In genomic region chr16:94946848-94947247, GRCm38 (mm10) we compare ENCODE assay signal across 24 mouse cellular contexts. TPM values are rescaled to one million over a fixed set of nuclear protein-coding genes. Genes with fewer than 3 reads are reported as not detected.
DNase-seq lines count a peak whose midpoint lies in the region; ATAC-seq and TF ChIP-seq lines count a peak whose summit lies in the region.
"Had no signal": no experiment of that assay in that cellular context is flagged by ENCODE, and none has a peak within 500 bp of the region (broad histone marks: within the 10 kb centered on the region; RNA-seq: fewer than 3 reads in every experiment).

No protein-coding gene starts in this region.

- H3K4me2 ChIP-seq in liver, postnatal 0 days (ENCODE audit: low read depth, low read length), result no peak overlapping the region
- H3K4me2 ChIP-seq: liver, embryonic 12.5 days; midbrain, embryonic 13.5 days had no signal

- no peaks in the 10 kb centered on the region for H3K4me1 ChIP-seq in liver, adult 2 months (ENCODE audit: control insufficient read depth, insufficient read depth, low read length)
- no peaks in the 10 kb centered on the region for H3K4me1 ChIP-seq in liver, postnatal 0 days (ENCODE audit: insufficient read depth)
- H3K4me1 ChIP-seq: heart, embryonic 10.5 days; liver, embryonic 12.5 days; midbrain, embryonic 13.5 days had no signal

- no peak overlapping the region for H3K4me3 ChIP-seq in liver, adult 2 months (ENCODE audit: insufficient read depth, low read depth, low read length)
- H3K4me3 ChIP-seq in liver, postnatal 0 days (ENCODE audit: low read depth, low read length), result no peak overlapping the region
- H3K4me3 ChIP-seq: erythroblast, embryonic 14.5 days; heart, embryonic 10.5 days; liver, embryonic 12.5 days; midbrain, embryonic 13.5 days had no signal

- no peak for TF ChIP-seq CTCF in liver, adult 2 months (IDR thresholded peaks at IDR 0.05; ENCODE audit: low read depth, low read length)
- TF ChIP-seq CTCF in liver, postnatal 0 days (IDR thresholded peaks at IDR 0.05; ENCODE audit: low read depth), result no peak

- no peak overlapping the region for H3K9ac ChIP-seq in liver, adult 2 months (ENCODE audit: low read depth, low read length)
- no peak overlapping the region for H3K9ac ChIP-seq in liver, postnatal 0 days (replicated peaks)
- H3K9ac ChIP-seq: liver, embryonic 12.5 days; midbrain, embryonic 13.5 days had no signal

- no peak for TF ChIP-seq EP300 in liver, postnatal 0 days (IDR thresholded peaks at IDR 0.05; ENCODE audit: low read depth)

- H3K79me2 ChIP-seq in liver, adult 2 months (ENCODE audit: control insufficient read depth, insufficient read depth, low read length), result no peaks in the 10 kb centered on the region

- H3K27ac ChIP-seq in liver, adult 2 months (replicated peaks; ENCODE audit: insufficient read depth, low read depth, low read length), result no peak overlapping the region
- no peak overlapping the region for H3K27ac ChIP-seq in liver, postnatal 0 days (ENCODE audit: low read depth)
- H3K27ac ChIP-seq: heart, embryonic 10.5 days; liver, embryonic 12.5 days; midbrain, embryonic 13.5 days; stomach, postnatal 0 days had no signal

- DNase-seq in cerebellum, postnatal 25 days, result peak; percentile 42 to 64
- peak; percentile 28 for DNase-seq in liver, adult 2 months (ENCODE audit: extremely low read depth, low read depth, low spot score)
- DNase-seq in liver, postnatal 0 days, result no peak
- DNase-seq in right cerebral cortex, postnatal 4 days, result peak; percentile 26
- no peak for DNase-seq in right cerebral cortex, postnatal 25 days
- DNase-seq in adrenal gland, postnatal 10 days, result no peak
- DNase-seq: B cell, adult 2 months; kidney, adult 8-10 months; kidney, postnatal 36 days had no signal

- ATAC-seq in cerebellum, adult (ENCODE audit: insufficient number of reproducible peaks, low FRiP score, low TSS enrichment), result no peak
- ATAC-seq in liver, postnatal 0 days, result no peak
- ATAC-seq: forebrain, embryonic 16.5 days; liver, embryonic 12.5 days; midbrain, embryonic 13.5 days had no signal

- TF ChIP-seq POLR2A in liver, adult 2 months (IDR thresholded peaks at IDR 0.05; ENCODE audit: extremely low read depth, insufficient read depth, low read length), result no peak

- H3K36me3 ChIP-seq in liver, adult 2 months (ENCODE audit: control insufficient read depth, insufficient read depth, low read length), result no peaks in the 10 kb centered on the region
- no peaks in the 10 kb centered on the region for H3K36me3 ChIP-seq in liver, postnatal 0 days (replicated peaks; ENCODE audit: insufficient read depth, low read length)
- H3K36me3 ChIP-seq: heart, embryonic 10.5 days; liver, embryonic 12.5 days; midbrain, embryonic 13.5 days had no signal

- no peaks in the 10 kb centered on the region for H3K9me3 ChIP-seq in liver, postnatal 0 days (ENCODE audit: low read length)
- H3K9me3 ChIP-seq: heart, embryonic 10.5 days; liver, embryonic 12.5 days; midbrain, embryonic 13.5 days had no signal

- 75% methylated on average over 5 of the region's 5 CpGs for WGBS in liver, adult 2 months
- 71% methylated on average over 5 of the region's 5 CpGs for WGBS in liver, postnatal 0 days (ENCODE audit: insufficient replicate concordance)

- H3K27me3 ChIP-seq in liver, adult 2 months (ENCODE audit: control insufficient read depth, insufficient read depth, low read length), result no peaks in the 10 kb centered on the region
- no peaks in the 10 kb centered on the region for H3K27me3 ChIP-seq in liver, postnatal 0 days (ENCODE audit: insufficient read depth, low read length)
- H3K27me3 ChIP-seq: liver, embryonic 12.5 days; midbrain, embryonic 13.5 days had no signal

RNA-seq across cellular contexts. Expression of gene Kcnj6, which starts 50.7 kb away (rescaled TPM):
- 0.07 TPM in 1 of 2 replicates, not detected in the other for total RNA-seq in liver, adult 2 months (2014; rRNA removed)
- polyA plus RNA-seq in liver, adult 2 months (2012; rRNA removed), result not detected in 2 replicates
- not detected in 2 replicates for polyA plus RNA-seq in liver, postnatal 0 days (2015; fragmentation: Nextera tagmentation; extraction: Ambion mirVana)
- total RNA-seq in adrenal gland, postnatal 10 days (2021), result under 1 TPM; 0.33 to 0.64 TPM
- total RNA-seq: gastrocnemius, postnatal 4 days; megakaryocyte progenitor cell, adult 5-6 weeks; neutrophil, adult 5-6 weeks had no signal
- polyA plus RNA-seq: embryonic facial prominence, embryonic 11.5 days; heart, postnatal 0 days; limb, embryonic 11.5 days; liver, embryonic 12.5 days; stomach, postnatal 0 days; thymus, postnatal 0 days; urinary bladder, adult 2 months had no signal

Comparison
In these comparisons a context has a peak if more than half of its experiments do, and no peak if none do; other contexts are left out.
1. DNase-seq: peak in cerebellum, postnatal 25 days (2 of 2), liver, adult 2 months (single experiment) and right cerebral cortex, postnatal 4 days (single experiment); none in liver, postnatal 0 days (single experiment), right cerebral cortex, postnatal 25 days (single experiment) and adrenal gland, postnatal 10 days (single experiment).